Mouse (Mus musculus) MN1 (cell line): ENCODE measurements around the gene Tsc22d2.

Experiments
- DNase-seq: peaks from one replicate; pipeline ENCODE4 v3.0.0-alpha.2; 2016; ENCODE audit warnings: low spot score

The Tsc22d2 gene

DNA sequence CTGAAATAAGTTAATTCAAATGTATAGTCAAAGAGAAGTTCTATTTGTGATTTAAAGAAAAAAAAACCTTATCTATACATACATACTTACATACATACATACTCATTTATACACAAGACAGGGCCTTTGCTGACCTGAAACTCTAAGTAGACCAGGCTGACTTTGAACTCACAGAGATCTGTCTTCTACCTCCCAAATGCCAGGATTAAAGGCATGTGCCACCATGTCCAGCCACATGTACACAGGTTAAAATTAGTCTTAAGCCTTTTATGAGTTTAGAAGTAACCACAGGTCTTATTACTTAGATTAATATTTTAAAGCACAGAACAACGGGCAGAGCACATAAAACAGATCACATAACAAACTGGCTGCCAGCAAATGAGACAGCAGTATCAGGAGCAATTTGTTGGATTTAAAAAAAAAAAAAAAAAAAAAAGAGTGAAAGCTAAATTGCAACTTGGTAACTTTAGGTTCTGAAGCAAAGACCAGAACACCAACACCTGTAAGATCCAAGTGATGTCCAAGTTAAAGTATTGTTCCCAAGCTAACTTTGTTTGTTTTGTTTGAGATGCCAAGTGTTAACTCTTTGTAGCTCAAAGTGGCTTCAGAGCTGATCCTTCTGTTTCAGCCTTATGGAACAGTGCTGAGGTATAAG lies 101.6 kb downstream of the Tsc22d2 start:
- no peak for DNase-seq
